Mouse (Mus musculus) midbrain, embryonic 11.5 days (tissue): ENCODE data around the gene Fbl. TPM values are rescaled to one million over a fixed set of nuclear protein-coding genes. Genes with fewer than 3 reads are reported as not detected.

Experiments used
- ATAC-seq: fragments of 200-750 bp; cut with Nextera tagmentation; 2 replicates; pipeline ENCODE4 v1.8.0; 2017; ENCODE audit warnings: moderate TSS enrichment, moderate library complexity; ENCODE audit not compliant: low FRiP score
- DNase-seq: peaks from one replicate; pipeline ENCODE4 v3.0.0; 2015; ENCODE audit warnings: low spot score; ENCODE audit errors: missing footprints
- H3K27ac ChIP-seq: fragments of 300-500 bp; sonication (generic); 2 replicates; pipeline ENCODE4 v1.5.1; 2014; ENCODE audit warnings: low read depth, low read length
- H3K27me3 ChIP-seq: fragments of 300-500 bp; sonication (generic); 2 replicates; pipeline ENCODE4 v1.6.1; 2014; ENCODE audit warnings: mild to moderate bottlenecking, low read length, moderate library complexity, mixed read lengths; ENCODE audit not compliant: control insufficient read depth, insufficient read depth
- H3K36me3 ChIP-seq: fragments of 300-500 bp; sonication (generic); 2 replicates; pipeline ENCODE4 v1.6.1; 2014; ENCODE audit warnings: mild to moderate bottlenecking, low read length, moderate library complexity, mixed read lengths; ENCODE audit not compliant: control insufficient read depth, insufficient read depth
- H3K4me1 ChIP-seq: fragments of 300-500 bp; sonication (generic); 2 replicates; pipeline ENCODE4 v1.6.1; 2014; ENCODE audit warnings: low read length; ENCODE audit not compliant: control insufficient read depth, insufficient read depth
- H3K4me2 ChIP-seq: fragments of 300-500 bp; sonication (generic); 2 replicates; pipeline ENCODE4 v1.6.1; 2014; ENCODE audit warnings: mild to moderate bottlenecking, moderate library complexity
- H3K4me3 ChIP-seq: fragments of 300-500 bp; sonication (generic); 2 replicates; pipeline ENCODE4 v1.5.1; 2014; ENCODE audit warnings: low read depth, low read length
- H3K9ac ChIP-seq: fragments of 300-500 bp; sonication (generic); 2 replicates; pipeline ENCODE4 v1.6.1; 2014; ENCODE audit warnings: low read length
- H3K9me3 ChIP-seq: fragments of 300-500 bp; sonication (generic); 2 replicates; pipeline ENCODE4 v1.6.1; 2016; ENCODE audit warnings: low read length; ENCODE audit not compliant: control insufficient read depth
- WGBS: fragments of 180-500 bp; shearing (Covaris S2); extraction: QIAGEN DNeasy Blood & Tissue Kit; methylation state at CpG from one replicate; pipeline ENCODE4 v1.1.7; 2014; 5-methylcytosine and 5-hydroxymethylcytosine counted together
- polyA plus RNA-seq: library from polyadenylated mRNA; unstranded; fragments of >200 nt; fragmentation: Nextera tagmentation; extraction: Ambion mirVana; gene quantifications from 2 replicates; pipeline ENCODE4 v1.2.1, GENCODE M21; 2014

The Fbl gene
- polyA plus RNA-seq, 1 experiment from 2014 or later, result 46.0 TPM

- no peak for DNase-seq
- 0 out of 2 replicates have a peak, but pooled peaks have one; percentile 30 for ATAC-seq
- WGBS, result 92% methylated on average over 14 of the region's 14 CpGs
These were observed 16.4 kb downstream of the Fbl start for GRCm38 (mm10) chr7:28185884-28186283.

GRCm38 (mm10) chr7:28186631-28187030 is 17.1 kb downstream of the Fbl start:
- H3K4me3 ChIP-seq, result no peak overlapping the region
- ATAC-seq, result no peak
- DNase-seq, result no peak
- H3K4me2 ChIP-seq, result no peak overlapping the region
- H3K27ac ChIP-seq, result no peak overlapping the region
- 90% methylated on average over 6 of the region's 8 CpGs for WGBS
- no peaks in the 10 kb centered on the region for H3K9me3 ChIP-seq
- H3K36me3 ChIP-seq, result peaks cover 68% of the 10 kb centered on the region
- no peak overlapping the region for H3K9ac ChIP-seq
- no peaks in the 10 kb centered on the region for H3K4me1 ChIP-seq
- no peaks in the 10 kb centered on the region for H3K27me3 ChIP-seq

More at GRCm38 (mm10) chr7:28185884-28186283, 16.4 kb downstream of the Fbl start:
- H3K36me3 ChIP-seq, result peaks cover 64% of the 10 kb centered on the region
- H3K4me2 ChIP-seq, result no peak overlapping the region
- no peak overlapping the region for H3K27ac ChIP-seq
- H3K9ac ChIP-seq, result no peak overlapping the region
- H3K4me1 ChIP-seq, result peaks cover 4% of the 10 kb centered on the region
- H3K4me3 ChIP-seq, result no peak overlapping the region
- no peaks in the 10 kb centered on the region for H3K9me3 ChIP-seq
- H3K27me3 ChIP-seq, result no peaks in the 10 kb centered on the region

DNA sequence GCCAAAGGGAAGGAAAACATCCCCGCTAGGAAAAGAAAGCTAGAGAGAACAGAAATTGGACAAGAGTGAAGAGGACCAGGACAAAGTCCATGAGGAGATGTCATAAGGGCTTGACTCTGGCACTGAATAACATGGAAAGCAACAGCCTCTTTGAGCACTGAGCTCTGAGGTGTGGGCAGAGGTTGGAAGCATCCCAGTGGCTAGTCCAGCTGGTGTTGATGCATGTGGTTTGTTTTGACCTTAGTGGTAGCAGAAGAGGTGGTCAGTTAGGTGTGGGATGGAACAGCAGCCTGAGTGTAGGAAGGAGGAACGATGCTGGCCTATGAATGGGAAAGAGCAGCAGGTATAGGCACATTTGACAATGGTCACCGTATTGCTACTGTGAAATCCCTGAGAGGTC is 22.0 kb downstream of the Fbl start:
- Histone ChIP-seq H3K9ac (no peak overlapping the region), H3K27me3 (no peaks in the 10 kb centered on the region), H3K36me3 (peaks cover 25% of the 10 kb centered on the region), H3K27ac (no peak overlapping the region), H3K9me3 (no peaks in the 10 kb centered on the region), H3K4me2 (no peak overlapping the region), H3K4me1 (no peaks in the 10 kb centered on the region), H3K4me3 (no peak overlapping the region)
- DNase-seq (peak; percentile 73), ATAC-seq (no peak)
- WGBS, result 96% methylated on average over 3 of the region's 3 CpGs

GRCm38 (mm10) chr7:28191903-28192302 is 22.4 kb downstream of the Fbl start:
- Histone ChIP-seq H3K4me1 (no peaks in the 10 kb centered on the region), H3K27ac (no peak overlapping the region), H3K4me3 (no peak overlapping the region), H3K27me3 (no peaks in the 10 kb centered on the region), H3K9ac (no peak overlapping the region), H3K9me3 (no peaks in the 10 kb centered on the region), H3K4me2 (no peak overlapping the region), H3K36me3 (peaks cover 21% of the 10 kb centered on the region)
- 100% methylated on average over 1 of the region's 1 CpGs for WGBS
- ATAC-seq (no peak), DNase-seq (no peak)

DNA sequence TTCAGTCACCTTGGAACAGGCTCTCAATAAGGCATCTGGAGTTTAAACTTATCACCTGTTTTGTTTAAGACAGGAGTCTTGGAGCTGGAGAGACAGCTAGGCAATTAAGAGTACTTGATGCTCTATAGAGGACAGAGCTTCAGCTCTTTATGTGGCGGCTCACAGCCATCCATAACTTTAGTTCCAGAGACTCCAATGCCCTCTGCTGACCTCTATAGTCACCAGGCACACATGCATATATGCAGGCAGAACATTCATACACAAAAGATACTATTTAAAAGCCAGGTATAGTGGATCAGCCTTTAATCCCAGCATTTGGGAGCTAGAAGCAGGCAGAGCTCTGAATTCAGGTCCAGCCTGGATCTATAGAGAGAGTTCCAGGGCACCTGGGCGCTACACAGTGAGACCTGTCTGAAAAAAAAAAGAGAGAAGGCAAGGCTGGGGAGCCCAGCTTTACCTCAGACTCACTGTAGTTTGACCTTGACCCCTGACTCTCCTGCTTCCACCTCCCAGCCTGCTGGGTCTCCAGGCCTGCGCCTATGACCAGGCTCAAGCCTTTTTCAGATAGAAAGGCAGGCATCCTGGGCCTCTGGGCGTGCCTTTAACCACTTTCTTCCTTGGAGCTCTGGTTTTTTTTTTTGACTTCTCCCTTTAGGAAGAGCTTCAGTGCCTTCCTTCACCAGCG is 26.0 kb downstream of the Fbl start:
- Histone ChIP-seq H3K27me3 (no peaks in the 10 kb centered on the region), H3K36me3 (peaks cover 5% of the 10 kb centered on the region), H3K27ac (no peak overlapping the region), H3K4me2 (no peak overlapping the region), H3K9me3 (no peaks in the 10 kb centered on the region), H3K9ac (no peak overlapping the region), H3K4me3 (no peak overlapping the region), H3K4me1 (no peaks in the 10 kb centered on the region)
- 87% methylated on average over 5 of the region's 5 CpGs for WGBS
- ATAC-seq, result no peak
- DNase-seq, result no peak

GRCm38 (mm10) chr7:28196528-28196927 is 27.0 kb downstream of the Fbl start:
- WGBS, result 84% methylated on average over 14 of the region's 14 CpGs
- Histone ChIP-seq H3K27ac (no peak overlapping the region), H3K4me1 (no peaks in the 10 kb centered on the region), H3K4me2 (no peak overlapping the region), H3K9me3 (no peaks in the 10 kb centered on the region), H3K27me3 (no peaks in the 10 kb centered on the region), H3K36me3 (no peaks in the 10 kb centered on the region; the same call in 1 of the 2 replicates), H3K4me3 (no peak overlapping the region), H3K9ac (no peak overlapping the region)
- peak; percentile 69 for DNase-seq
- ATAC-seq, result no peak

- peak; percentile 75 for DNase-seq
- Histone ChIP-seq H3K4me2 (no peak overlapping the region), H3K36me3 (no peaks in the 10 kb centered on the region; the same call in 1 of the 2 replicates), H3K27me3 (no peaks in the 10 kb centered on the region), H3K4me1 (no peaks in the 10 kb centered on the region), H3K4me3 (no peak overlapping the region), H3K9ac (no peak overlapping the region), H3K27ac (no peak overlapping the region), H3K9me3 (no peaks in the 10 kb centered on the region)
- 67% methylated on average over 4 of the region's 4 CpGs for WGBS
- ATAC-seq, result no peak
These were observed 29.5 kb downstream of the Fbl start for GRCm38 (mm10) chr7:28199054-28199453.

- no peak overlapping the region for H3K4me2 ChIP-seq
- H3K4me3 ChIP-seq, result no peak overlapping the region
- no peaks in the 10 kb centered on the region for H3K9me3 ChIP-seq
- DNase-seq, result peak; percentile 73
- H3K27me3 ChIP-seq, result no peaks in the 10 kb centered on the region
- H3K4me1 ChIP-seq, result no peaks in the 10 kb centered on the region
- WGBS, result 65% methylated on average over 18 of the region's 19 CpGs
- H3K36me3 ChIP-seq, result no peaks in the 10 kb centered on the region
- H3K27ac ChIP-seq, result no peak overlapping the region
- ATAC-seq, result no peak
- H3K9ac ChIP-seq, result no peak overlapping the region
These were observed 33.9 kb downstream of the Fbl start for GRCm38 (mm10) chr7:28203207-28204108.

DNA sequence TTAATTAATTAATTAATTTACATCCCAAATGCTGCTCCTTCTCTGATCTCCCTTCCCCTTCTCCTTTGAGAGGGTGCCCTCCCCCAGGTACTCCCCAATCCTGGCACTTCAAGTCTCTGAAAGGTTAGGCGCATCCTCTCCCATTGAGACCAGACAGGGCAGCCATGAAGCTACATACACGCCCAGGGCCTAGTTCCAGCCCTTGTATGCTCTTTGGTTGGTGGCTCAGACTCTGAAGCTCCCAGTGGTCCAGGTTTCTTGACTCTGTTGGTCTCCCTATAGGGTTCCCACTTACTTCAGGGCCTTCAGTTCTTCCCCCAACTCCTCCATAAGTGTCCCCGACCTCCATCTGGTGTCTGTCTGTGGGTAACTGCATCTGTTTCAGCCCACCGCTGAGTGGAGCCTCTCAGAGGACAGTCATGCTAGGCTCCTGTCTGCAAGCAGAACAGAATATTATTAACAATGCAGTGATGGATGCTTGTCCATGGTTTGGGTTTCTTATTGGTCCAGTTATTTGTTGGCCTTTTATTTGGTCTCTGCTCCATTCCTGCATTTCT is 36.6 kb downstream of the Fbl start:
- DNase-seq, result peak; percentile 73
- Histone ChIP-seq H3K9ac (no peak overlapping the region), H3K27ac (no peak overlapping the region), H3K4me1 (no peaks in the 10 kb centered on the region), H3K4me3 (no peak overlapping the region), H3K4me2 (no peak overlapping the region), H3K36me3 (no peaks in the 10 kb centered on the region), H3K9me3 (no peaks in the 10 kb centered on the region), H3K27me3 (no peaks in the 10 kb centered on the region)
- 72% methylated on average over 4 of the region's 4 CpGs for WGBS
- ATAC-seq, result no peak
